Comparison of ENCODE assay signal across 28 mouse cellular contexts in genomic region chr16:97496026-97496425, GRCm38 (mm10). TPM values are rescaled to one million over a fixed set of nuclear protein-coding genes. Genes with fewer than 3 reads are reported as not detected.
"Had no signal": no experiment of that assay in that cellular context is flagged by ENCODE, and none has a peak within 500 bp of the region (broad histone marks: within the 10 kb centered on the region; RNA-seq: fewer than 3 reads in every experiment).

No protein-coding gene starts in this region.

- H3K9ac ChIP-seq: limb, embryonic 12.5 days; limb, embryonic 15.5 days; liver, embryonic 14.5 days; liver, postnatal 0 days; lung, embryonic 14.5 days; midbrain, embryonic 12.5 days; midbrain, embryonic 15.5 days; neural tube, embryonic 13.5 days had no signal

- ATAC-seq: liver, postnatal 0 days; lung, postnatal 0 days; midbrain, embryonic 15.5 days had no signal

- H3K4me2 ChIP-seq: limb, embryonic 12.5 days; limb, embryonic 15.5 days; liver, embryonic 11.5 days; lung, embryonic 14.5 days; midbrain, embryonic 12.5 days; midbrain, embryonic 15.5 days; neural tube, embryonic 13.5 days had no signal

- DNase-seq: kidney, adult 18-20 months; kidney, postnatal 36 days; layer of hippocampus, postnatal 36 days; left cerebral cortex, postnatal 4 days; liver, postnatal 0 days; lung, embryonic 14.5 days; retina, postnatal 1 day; right cerebral cortex, postnatal 25 days; thymus, postnatal 25 days had no signal

- H3K9me3 ChIP-seq: limb, embryonic 12.5 days; limb, embryonic 15.5 days; midbrain, embryonic 12.5 days; midbrain, embryonic 15.5 days; neural tube, embryonic 13.5 days had no signal

- H3K4me1 ChIP-seq: limb, embryonic 12.5 days; limb, embryonic 15.5 days; midbrain, embryonic 12.5 days; midbrain, embryonic 15.5 days; neural tube, embryonic 13.5 days had no signal

- H3K27ac ChIP-seq: kidney, postnatal 0 days; left cerebral cortex, adult 2 months; limb, embryonic 12.5 days; limb, embryonic 15.5 days; liver, embryonic 14.5 days; macrophage; midbrain, embryonic 12.5 days; midbrain, embryonic 15.5 days; neural tube, embryonic 13.5 days had no signal

- H3K27me3 ChIP-seq: limb, embryonic 12.5 days; limb, embryonic 15.5 days; midbrain, embryonic 12.5 days; midbrain, embryonic 15.5 days; neural tube, embryonic 13.5 days had no signal

- H3K4me3 ChIP-seq: left cerebral cortex, adult 2 months; limb, embryonic 12.5 days; limb, embryonic 15.5 days; midbrain, embryonic 12.5 days; midbrain, embryonic 15.5 days; myocyte; neural tube, embryonic 13.5 days had no signal

- H3K36me3 ChIP-seq: limb, embryonic 12.5 days; limb, embryonic 15.5 days; midbrain, embryonic 12.5 days; midbrain, embryonic 15.5 days; neural tube, embryonic 13.5 days had no signal

RNA-seq across cellular contexts. Expression of gene Fam3b, which starts 18.6 kb away (rescaled TPM):
- total RNA-seq: layer of hippocampus, adult 8-10 months; layer of hippocampus, postnatal 10 days; layer of hippocampus, postnatal 36 days; left cerebral cortex, adult 2 months; left cerebral cortex, postnatal 14 days; left cerebral cortex, postnatal 4 days; monocyte, adult 5-6 weeks; neutrophil, adult 5-6 weeks had no signal
- polyA plus RNA-seq: kidney, embryonic 14.5 days; kidney, postnatal 0 days; limb, embryonic 12.5 days; liver, embryonic 11.5 days; liver, postnatal 0 days; lung, embryonic 14.5 days; macrophage; midbrain, embryonic 12.5 days; midbrain, embryonic 15.5 days; myocyte; neural tube, embryonic 13.5 days; spleen, adult 2 months had no signal

RNA-seq across cellular contexts. Expression of gene Mx1, which starts 33.3 kb away (rescaled TPM):
- polyA plus RNA-seq: kidney, embryonic 14.5 days; limb, embryonic 12.5 days had no signal
